Mouse (Mus musculus): ENCODE data around the gene Fcer1g. TPM values are rescaled to one million over a fixed set of nuclear protein-coding genes. Genes with fewer than 3 reads are reported as not detected.

Fcer1g gene
- total and polyA plus RNA-seq, 2 experiments from 2014 or later: 30.6 to 34.6 TPM

DNA sequence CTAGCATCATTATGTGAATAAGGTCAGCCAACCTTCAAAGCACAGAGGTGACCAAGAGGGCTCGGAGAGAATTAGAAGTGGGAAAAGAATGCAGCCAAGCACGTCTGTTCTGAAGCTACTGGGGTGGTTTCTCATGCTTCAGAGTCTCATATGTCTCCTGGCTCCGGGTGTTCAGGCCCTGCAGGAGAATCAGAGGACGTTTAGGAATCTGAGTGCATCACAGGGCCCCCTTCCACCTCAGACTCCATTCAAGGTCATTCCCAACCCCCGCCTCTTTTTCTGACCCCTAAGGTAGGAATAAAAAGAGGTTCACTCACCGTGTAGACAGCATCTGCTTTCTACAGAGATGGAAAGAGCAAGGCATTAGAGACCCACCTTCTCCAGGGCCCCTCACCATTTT lies 4.4 kb downstream of the Fcer1g start:
- H3K9me3 ChIP-seq (ENCODE audit: low read length): no peaks in the 10 kb centered on the region
- no peaks in the 10 kb centered on the region for H3K27me3 ChIP-seq (ENCODE audit: insufficient read depth, low read length)
- no peak overlapping the region for H3K9ac ChIP-seq (replicated peaks; ENCODE audit: low read length)
- H3K4me2 ChIP-seq (ENCODE audit: low read depth, low read length): no peak overlapping the region
- 63% methylated on average over 6 of the region's 6 CpGs for WGBS
- no peak overlapping the region for H3K4me3 ChIP-seq (ENCODE audit: low read length)
- no peak for ATAC-seq
- H3K4me1 ChIP-seq (ENCODE audit: insufficient read depth, low read length): no peaks in the 10 kb centered on the region
- DNase-seq (ENCODE audit: low spot score): no peak
- TF ChIP-seq CTCF (IDR thresholded peaks at IDR 0.05; ENCODE audit: low read depth): no peak
- H3K36me3 ChIP-seq (ENCODE audit: insufficient read depth, low read length): peaks cover 7% of the 10 kb centered on the region
- no peak overlapping the region for H3K27ac ChIP-seq

DNA sequence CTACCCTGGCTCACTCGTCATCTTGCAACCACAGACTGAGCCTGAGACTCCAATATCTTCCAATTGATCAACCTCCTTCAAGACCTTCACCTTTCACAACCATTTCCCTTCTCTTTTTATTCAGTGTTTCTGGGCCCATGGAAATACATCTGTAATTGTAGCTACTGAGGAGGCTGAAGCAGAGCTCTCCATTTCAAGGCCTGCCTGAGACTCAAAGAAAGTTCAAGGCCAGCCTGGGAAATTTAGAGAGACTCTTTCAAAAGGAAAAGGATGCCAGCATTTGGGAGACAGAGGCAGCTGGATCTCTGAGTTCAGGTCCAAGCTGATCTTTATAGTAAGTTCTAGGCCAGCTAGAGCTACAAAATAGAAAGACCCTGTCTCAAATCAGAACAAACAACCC lies 6.3 kb downstream of the Fcer1g start:
- Histone ChIP-seq H3K9ac (replicated peaks; ENCODE audit: low read length) (no peak overlapping the region), H3K4me1 (ENCODE audit: insufficient read depth, low read length) (no peaks in the 10 kb centered on the region), H3K27me3 (ENCODE audit: insufficient read depth, low read length) (no peaks in the 10 kb centered on the region), H3K4me2 (ENCODE audit: low read depth, low read length) (no peak overlapping the region), H3K36me3 (ENCODE audit: insufficient read depth, low read length) (no peaks in the 10 kb centered on the region), H3K4me3 (ENCODE audit: low read length) (no peak overlapping the region), H3K9me3 (ENCODE audit: low read length) (no peaks in the 10 kb centered on the region), H3K27ac (no peak overlapping the region)
- no peak for TF ChIP-seq CTCF (IDR thresholded peaks at IDR 0.05; ENCODE audit: low read depth)
- DNase-seq (ENCODE audit: low spot score): no peak
- 88% methylated on average over 1 of the region's 1 CpGs for WGBS
- ATAC-seq: no peak

DNA sequence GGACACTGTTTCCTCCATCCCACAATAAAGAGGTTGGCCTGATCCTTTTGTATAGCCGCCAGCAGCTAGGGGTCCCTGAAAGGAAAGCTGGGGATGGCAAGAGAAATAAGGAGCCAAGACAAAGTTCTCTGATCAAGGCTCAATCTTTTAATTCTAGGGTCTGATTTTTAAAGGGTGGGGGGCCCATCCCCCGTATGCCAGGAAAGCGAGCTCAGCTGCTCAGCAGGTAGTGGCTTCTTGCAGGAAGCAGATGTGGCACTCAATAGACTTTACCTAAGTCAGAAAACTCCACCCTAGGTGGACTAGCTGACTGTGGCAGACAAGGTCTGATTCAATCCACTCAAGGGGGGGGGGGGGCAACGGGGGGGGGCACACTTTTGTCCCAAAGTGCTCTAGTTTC lies 7.4 kb downstream of the Fcer1g start:
- Histone ChIP-seq H3K4me3 (ENCODE audit: low read length) (no peak overlapping the region), H3K9me3 (ENCODE audit: low read length) (no peaks in the 10 kb centered on the region), H3K27ac (no peak overlapping the region), H3K4me2 (ENCODE audit: low read depth, low read length) (no peak overlapping the region), H3K27me3 (ENCODE audit: insufficient read depth, low read length) (no peaks in the 10 kb centered on the region), H3K9ac (replicated peaks; ENCODE audit: low read length) (no peak overlapping the region), H3K4me1 (ENCODE audit: insufficient read depth, low read length) (no peaks in the 10 kb centered on the region), H3K36me3 (ENCODE audit: insufficient read depth, low read length) (no peaks in the 10 kb centered on the region)
- no peak for TF ChIP-seq CTCF (IDR thresholded peaks at IDR 0.05; ENCODE audit: low read depth)
- WGBS: 48% methylated on average over 4 of the region's 4 CpGs
- DNase-seq (ENCODE audit: low spot score) (no peak), ATAC-seq (no peak)

DNA sequence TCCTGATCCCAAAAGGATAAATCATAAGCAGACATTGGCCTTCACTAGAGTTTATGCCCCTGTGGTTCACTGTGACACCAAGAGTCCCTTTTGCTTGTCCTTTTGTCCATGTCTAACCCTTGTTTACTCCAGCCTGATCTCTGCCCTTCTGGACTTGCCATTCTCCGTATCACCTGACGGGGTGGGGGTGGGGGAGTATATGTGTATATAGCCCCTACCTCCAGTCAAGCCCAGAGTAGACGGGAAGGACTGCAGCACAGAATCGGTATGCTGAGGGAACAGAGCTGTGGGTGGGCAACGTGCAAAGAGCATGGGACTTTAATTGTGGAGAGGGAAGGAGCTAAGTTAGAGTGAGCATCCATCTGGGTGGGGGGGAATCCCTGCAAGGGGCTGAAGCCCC lies 9.3 kb downstream of the Fcer1g start, which contains the start of gene Apoa2:
Gene Apoa2, plus strand, starts transcription at position 198 of the 400 bp plus-strand sequence.
- no peak within 1 kb of the TSS for H3K4me2 ChIP-seq (ENCODE audit: low read depth, low read length)
- ATAC-seq: no peak
- H3K4me1 ChIP-seq (ENCODE audit: insufficient read depth, low read length): peaks cover 7% of the 10 kb centered on the region; the same call in 1 of the 2 replicates
- H3K27me3 ChIP-seq (ENCODE audit: insufficient read depth, low read length): no peaks in the 10 kb centered on the region
- H3K36me3 ChIP-seq (ENCODE audit: insufficient read depth, low read length): peaks cover 2% of the 10 kb centered on the region; the same call in 1 of the 2 replicates
- 82% methylated on average over 5 of the region's 5 CpGs for WGBS
- DNase-seq (ENCODE audit: low spot score): no peak
- H3K9ac ChIP-seq (replicated peaks; ENCODE audit: low read length): no peak within 1 kb of the TSS
- TF ChIP-seq CTCF (IDR thresholded peaks at IDR 0.05; ENCODE audit: low read depth): no peak
- H3K27ac ChIP-seq: no peak within 1 kb of the TSS
- no peaks in the 10 kb centered on the region for H3K9me3 ChIP-seq (ENCODE audit: low read length)
- no peak within 1 kb of the TSS for H3K4me3 ChIP-seq (ENCODE audit: low read length)

DNA sequence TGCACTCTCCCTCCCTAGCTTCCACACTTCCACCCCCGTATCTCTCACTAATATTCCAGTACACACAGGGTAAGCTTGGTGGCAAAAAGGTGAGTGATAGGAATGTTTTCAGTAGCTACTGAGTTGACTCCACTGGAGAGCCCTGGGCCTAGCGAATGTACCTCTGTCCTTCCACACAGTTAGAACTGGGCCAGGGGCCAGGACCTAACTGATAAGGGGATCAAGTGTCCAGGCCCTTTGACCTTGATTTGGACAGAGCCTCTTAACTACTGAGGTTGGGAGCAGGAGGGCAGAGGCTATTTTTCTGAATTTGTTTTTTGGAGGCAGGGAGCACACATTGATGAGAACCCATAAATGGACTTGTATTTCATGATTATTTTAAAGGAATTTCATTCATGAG lies 10.4 kb downstream of the Fcer1g start:
- ATAC-seq: no peak
- H3K4me3 ChIP-seq (ENCODE audit: low read length): no peak overlapping the region
- no peaks in the 10 kb centered on the region for H3K9me3 ChIP-seq (ENCODE audit: low read length)
- no peak overlapping the region for H3K27ac ChIP-seq
- DNase-seq (ENCODE audit: low spot score): no peak
- TF ChIP-seq CTCF (IDR thresholded peaks at IDR 0.05; ENCODE audit: low read depth): no peak
- 95% methylated on average over 2 of the region's 2 CpGs for WGBS
- H3K4me1 ChIP-seq (ENCODE audit: insufficient read depth, low read length): peaks cover 7% of the 10 kb centered on the region; the same call in 1 of the 2 replicates
- H3K27me3 ChIP-seq (ENCODE audit: insufficient read depth, low read length): no peaks in the 10 kb centered on the region
- peaks cover 12% of the 10 kb centered on the region; the same call in 1 of the 2 replicates for H3K36me3 ChIP-seq (ENCODE audit: insufficient read depth, low read length)
- H3K4me2 ChIP-seq (ENCODE audit: low read depth, low read length): no peak overlapping the region
- no peak overlapping the region for H3K9ac ChIP-seq (replicated peaks; ENCODE audit: low read length)

DNA sequence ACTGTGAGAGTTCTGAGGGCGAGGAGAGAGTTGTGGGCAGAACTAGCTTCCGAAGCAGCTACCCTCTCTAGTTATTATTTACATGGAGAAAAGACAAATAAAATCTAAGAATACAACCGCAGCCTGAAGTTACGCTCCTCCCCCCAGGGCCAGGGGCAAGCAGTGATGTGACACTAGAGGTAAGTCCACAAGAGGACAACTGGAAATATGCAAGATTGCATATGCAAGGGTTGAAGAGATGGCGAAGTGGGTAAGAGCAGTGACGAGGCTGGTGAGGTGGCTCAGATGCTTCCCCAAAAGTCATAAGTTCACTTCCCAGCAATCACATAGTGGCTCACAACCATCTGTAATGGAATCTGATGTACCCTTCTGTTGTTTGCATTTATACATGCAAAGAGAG lies 11.0 kb downstream of the Fcer1g start:
- Histone ChIP-seq H3K4me1 (ENCODE audit: insufficient read depth, low read length) (peaks cover 7% of the 10 kb centered on the region; the same call in 1 of the 2 replicates), H3K27me3 (ENCODE audit: insufficient read depth, low read length) (no peaks in the 10 kb centered on the region), H3K27ac (peak overlapping the region; percentile 62; the same call in 1 of the 2 replicates), H3K9ac (replicated peaks; ENCODE audit: low read length) (peak overlapping the region; percentile 21; the same call in 1 of the 2 replicates), H3K36me3 (ENCODE audit: insufficient read depth, low read length) (peaks cover 14% of the 10 kb centered on the region; the same call in 1 of the 2 replicates), H3K4me2 (ENCODE audit: low read depth, low read length) (peak overlapping the region; percentile 67), H3K4me3 (ENCODE audit: low read length) (peak overlapping the region; percentile 51), H3K9me3 (ENCODE audit: low read length) (no peaks in the 10 kb centered on the region)
- TF ChIP-seq CTCF (IDR thresholded peaks at IDR 0.05; ENCODE audit: low read depth): no peak
- WGBS: 79% methylated on average over 6 of the region's 6 CpGs
- ATAC-seq (no peak), DNase-seq (ENCODE audit: low spot score) (no peak)

Measured in hindbrain, postnatal 0 days (tissue).